Mouse (Mus musculus) liver, adult 2 months (tissue): Measurements from ENCODE around the gene Hnrnpul1. TPM values are rescaled to one million over a fixed set of nuclear protein-coding genes. Genes with fewer than 3 reads are reported as not detected.
A peak's percentile ranks its signal among the peaks of the same experiment; 100 is the strongest.

Experiments used
- DNase-seq: peaks from one replicate; pipeline ENCODE4 v3.0.0-alpha.2; 2011; ENCODE audit warnings: low read depth, low spot score; ENCODE audit errors: extremely low read depth
- H3K27ac ChIP-seq: fragments of 200-500 bp; replicated peaks from 2 replicates; pipeline ENCODE4 v1.5.1; 2012; ENCODE audit warnings: low read depth, mild to moderate bottlenecking, control low read depth, inconsistent platforms, low read length; ENCODE audit not compliant: insufficient read depth
- H3K27me3 ChIP-seq: fragments of 200-500 bp; 2 replicates; pipeline ENCODE4 v1.6.1; 2012; ENCODE audit warnings: mild to moderate bottlenecking, moderate library complexity, low read length, inconsistent platforms; ENCODE audit not compliant: control insufficient read depth, insufficient read depth
- H3K36me3 ChIP-seq: fragments of 200-500 bp; 2 replicates; pipeline ENCODE4 v1.6.1; 2012; ENCODE audit warnings: low read length, inconsistent platforms; ENCODE audit not compliant: control insufficient read depth, insufficient read depth
- H3K4me1 ChIP-seq: fragments of 200-500 bp; 2 replicates; pipeline ENCODE4 v1.6.1; 2011; ENCODE audit warnings: low read length; ENCODE audit not compliant: control insufficient read depth, insufficient read depth
- H3K4me3 ChIP-seq: fragments of 200-500 bp; 2 replicates; pipeline ENCODE4 v1.5.1; 2011; ENCODE audit warnings: low read depth, mild to moderate bottlenecking, control low read depth, low read length, moderate library complexity; ENCODE audit not compliant: insufficient read depth
- H3K79me2 ChIP-seq: fragments of 200-500 bp; 2 replicates; pipeline ENCODE4 v1.6.1; 2012; ENCODE audit warnings: inconsistent platforms, mild to moderate bottlenecking, low read length, moderate library complexity; ENCODE audit not compliant: control insufficient read depth, insufficient read depth
- H3K9ac ChIP-seq: fragments of 200-500 bp; 2 replicates; pipeline ENCODE4 v1.6.1; 2012; ENCODE audit warnings: low read depth, mild to moderate bottlenecking, control low read depth, inconsistent platforms, low read length
- CTCF ChIP-seq: fragments of 200-500 bp; IDR thresholded peaks from 2 replicates; pipeline ENCODE4 v1.5.1; 2011; ENCODE audit warnings: low read depth, low read length, control low read depth
- POLR2A ChIP-seq: fragments of 200-500 bp; IDR thresholded peaks from 2 replicates; pipeline ENCODE4 v1.6.1; 2011; ENCODE audit warnings: low read length, control low read depth; ENCODE audit not compliant: insufficient read depth; ENCODE audit errors: extremely low read depth
- WGBS: fragments of 180-500 bp; shearing (Covaris S2); methylation state at CpG from one replicate; pipeline ENCODE4 v1.1.7; 2018; 5-methylcytosine and 5-hydroxymethylcytosine counted together
- polyA plus RNA-seq: library from polyadenylated mRNA; depleted of rRNA; stranded (reverse); fragments of >200 nt; gene quantifications from 2 replicates; pipeline ENCODE4 v1.2.3, GENCODE M21; 2012
- total RNA-seq: library from RNA; depleted of rRNA; stranded (reverse); fragments of >200 nt; gene quantifications from 2 replicates; pipeline ENCODE4 v1.2.3, GENCODE M21; 2014

The Hnrnpul1 gene
- total and polyA plus RNA-seq, 2 experiments = 21.7 to 30.0 TPM

DNA sequence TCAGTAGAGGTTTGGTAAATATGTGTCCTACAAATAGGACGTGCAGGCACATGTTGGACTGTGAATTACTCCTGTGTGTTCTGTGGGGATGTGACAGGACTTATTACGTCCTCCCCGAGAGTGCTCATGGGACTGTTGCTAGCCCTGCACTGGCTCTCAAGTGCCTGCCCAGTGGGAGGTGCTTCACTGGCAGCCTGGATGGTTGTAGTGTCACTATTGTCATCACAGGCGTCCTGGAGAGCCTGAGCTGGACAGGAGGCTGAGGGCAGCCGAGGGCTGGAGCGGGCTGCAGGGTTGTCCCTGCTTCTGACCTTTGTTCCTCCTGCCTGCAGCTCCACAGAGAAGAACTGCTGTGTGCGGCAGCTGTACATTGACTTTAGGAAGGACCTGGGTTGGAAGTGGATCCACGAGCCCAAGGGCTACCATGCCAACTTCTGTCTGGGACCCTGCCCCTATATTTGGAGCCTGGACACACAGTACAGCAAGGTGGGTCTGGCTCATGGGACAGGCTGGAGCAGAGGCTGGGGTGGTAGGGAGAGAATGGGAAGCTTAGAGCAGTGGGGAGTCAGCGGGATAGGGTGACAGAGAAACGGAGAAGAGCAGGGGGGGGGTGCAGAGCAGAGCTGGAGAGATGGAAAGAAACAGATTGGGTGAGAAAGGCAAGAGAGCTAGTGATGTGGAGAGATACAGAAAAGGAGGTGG is 50.6 kb downstream of the Hnrnpul1 start:
- Histone ChIP-seq H3K27ac (peak overlapping the region; percentile 1; the same call in 1 of the 2 replicates), H3K36me3 (no peaks in the 10 kb centered on the region), H3K79me2 (no peaks in the 10 kb centered on the region), H3K27me3 (no peaks in the 10 kb centered on the region), H3K4me3 (no peak overlapping the region), H3K4me1 (peaks cover 12% of the 10 kb centered on the region), H3K9ac (peak overlapping the region; percentile 1; the same call in 1 of the 2 replicates)
- peak; percentile 81 for DNase-seq
- WGBS = 12% methylated on average over 10 of the region's 10 CpGs
- TF ChIP-seq CTCF = no peak
- no peak for TF ChIP-seq POLR2A

DNA sequence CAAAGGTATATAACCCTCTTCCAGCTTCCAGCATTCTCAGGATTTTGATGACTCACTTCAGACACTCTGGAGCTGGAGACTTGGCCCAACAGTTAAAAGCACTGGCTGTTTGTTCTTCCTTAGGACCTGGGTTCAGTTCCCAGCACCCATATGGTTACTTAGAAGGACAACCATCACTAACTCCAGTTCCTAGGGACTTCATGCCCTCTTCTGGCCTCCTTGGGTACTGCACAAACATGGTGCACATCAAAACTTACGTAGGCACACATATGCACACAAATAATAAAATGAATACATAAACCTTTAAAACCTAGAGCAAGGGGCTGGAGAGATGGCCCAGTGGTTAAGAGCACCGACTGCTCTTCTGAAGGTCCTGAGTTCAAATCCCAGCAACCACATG is 52.2 kb downstream of the Hnrnpul1 start:
- no peaks in the 10 kb centered on the region for H3K27me3 ChIP-seq
- WGBS = 98% methylated on average over 2 of the region's 2 CpGs
- DNase-seq = no peak
- no peak overlapping the region for H3K9ac ChIP-seq
- peaks cover 12% of the 10 kb centered on the region for H3K4me1 ChIP-seq
- no peak overlapping the region for H3K27ac ChIP-seq
- no peak overlapping the region for H3K4me3 ChIP-seq
- no peaks in the 10 kb centered on the region for H3K36me3 ChIP-seq
- no peaks in the 10 kb centered on the region for H3K79me2 ChIP-seq
- TF ChIP-seq CTCF (no peak), POLR2A (no peak)

DNA sequence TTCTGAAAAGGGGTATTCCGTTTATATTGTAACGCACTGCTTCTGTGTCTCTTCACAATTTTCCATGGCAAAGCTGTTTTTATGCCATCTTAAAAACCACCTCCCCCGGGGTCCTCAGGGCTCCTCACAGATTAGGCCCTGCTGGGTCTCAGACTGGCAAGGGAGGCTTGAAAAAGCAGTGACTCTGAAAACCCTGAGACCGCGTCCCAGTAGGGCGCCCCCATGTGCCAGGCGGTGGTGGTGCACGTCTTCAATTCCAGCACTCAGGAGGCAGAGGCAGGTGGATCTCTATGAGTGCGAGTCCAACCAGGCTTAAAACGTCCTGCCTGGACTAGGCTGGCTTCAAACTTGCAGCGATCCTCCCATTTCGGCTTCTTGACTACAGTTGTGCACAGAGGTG is 53.8 kb downstream of the Hnrnpul1 start:
- H3K36me3 ChIP-seq = no peaks in the 10 kb centered on the region
- TF ChIP-seq POLR2A (no peak), CTCF (peak; percentile 56)
- 74% methylated on average over 12 of the region's 12 CpGs for WGBS
- H3K9ac ChIP-seq = no peak overlapping the region
- H3K4me1 ChIP-seq = peaks cover 8% of the 10 kb centered on the region; the same call in 1 of the 2 replicates
- no peaks in the 10 kb centered on the region for H3K27me3 ChIP-seq
- no peak overlapping the region for H3K4me3 ChIP-seq
- no peaks in the 10 kb centered on the region for H3K79me2 ChIP-seq
- H3K27ac ChIP-seq = no peak overlapping the region
- DNase-seq = no peak

DNA sequence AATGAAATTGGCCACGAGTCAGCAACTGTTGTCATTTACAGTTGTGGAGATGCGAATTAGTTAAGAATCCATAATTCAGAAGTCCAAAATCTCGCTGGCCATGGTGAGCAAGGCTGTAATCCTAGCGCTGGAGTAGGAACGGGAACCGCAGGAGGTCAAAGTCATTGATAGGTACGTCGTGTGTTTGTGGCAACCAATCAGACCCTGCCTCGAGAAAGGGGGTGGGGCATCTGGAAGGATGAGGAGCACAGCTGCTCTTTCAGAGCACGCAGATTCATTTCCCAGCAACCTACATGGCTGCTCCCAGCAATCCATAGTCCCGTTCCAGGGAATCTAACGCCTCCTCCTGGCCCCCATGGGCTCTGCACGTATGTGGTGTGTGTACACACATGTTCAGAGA is 54.7 kb downstream of the Hnrnpul1 start:
- Histone ChIP-seq H3K27ac (no peak overlapping the region), H3K4me1 (peaks cover 8% of the 10 kb centered on the region; the same call in 1 of the 2 replicates), H3K79me2 (no peaks in the 10 kb centered on the region), H3K4me3 (no peak overlapping the region), H3K36me3 (no peaks in the 10 kb centered on the region), H3K27me3 (no peaks in the 10 kb centered on the region), H3K9ac (no peak overlapping the region)
- DNase-seq = no peak
- WGBS = 68% methylated on average over 13 of the region's 13 CpGs
- TF ChIP-seq CTCF = 0 out of 2 replicates have a peak, but pooled peaks have one; percentile 9
- no peak for TF ChIP-seq POLR2A

DNA sequence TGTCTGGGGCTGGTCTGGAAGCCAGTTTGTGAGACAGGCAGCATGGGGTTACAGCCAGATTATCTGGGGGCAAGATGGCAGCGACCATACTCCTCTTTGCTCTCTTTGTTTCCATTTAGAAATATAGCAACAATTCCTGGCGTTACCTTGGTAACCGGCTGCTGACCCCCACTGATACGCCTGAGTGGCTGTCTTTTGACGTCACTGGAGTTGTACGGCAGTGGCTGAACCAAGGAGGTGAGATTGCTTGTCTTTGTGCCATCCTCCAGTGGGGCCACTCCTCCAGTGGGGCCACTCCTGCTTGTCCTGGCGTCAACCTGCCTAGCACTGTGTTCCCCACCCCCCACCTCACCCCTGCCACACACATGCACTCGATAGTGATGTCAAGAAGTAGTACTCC is 60.5 kb downstream of the Hnrnpul1 start:
- H3K36me3 ChIP-seq = no peaks in the 10 kb centered on the region
- TF ChIP-seq CTCF (no peak), POLR2A (no peak)

DNA sequence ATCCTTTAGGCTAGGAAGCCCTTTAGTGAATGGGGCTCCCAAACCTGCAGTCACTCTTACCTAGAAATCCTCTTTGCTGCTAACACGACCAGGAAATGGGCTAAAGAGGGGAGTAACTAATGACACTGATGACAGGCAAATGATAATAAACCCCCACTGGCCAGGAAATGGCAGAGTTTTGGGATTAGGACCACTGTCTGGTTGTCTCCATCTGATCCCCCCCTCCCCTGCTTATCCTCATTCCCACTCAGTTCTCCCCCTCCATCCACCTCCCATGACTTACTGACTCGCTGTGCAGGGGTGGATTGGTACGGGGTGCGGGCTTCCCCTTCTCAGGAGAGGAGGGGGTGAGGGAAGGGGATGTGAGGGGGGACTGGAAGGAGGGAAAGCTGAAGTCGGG is 64.5 kb downstream of the Hnrnpul1 start:
- Histone ChIP-seq H3K4me1 (no peaks in the 10 kb centered on the region), H3K4me3 (no peak overlapping the region), H3K27ac (no peak overlapping the region), H3K79me2 (no peaks in the 10 kb centered on the region), H3K27me3 (peaks cover 6% of the 10 kb centered on the region; the same call in 1 of the 2 replicates), H3K36me3 (no peaks in the 10 kb centered on the region), H3K9ac (no peak overlapping the region)
- no peak for DNase-seq
- no peak for TF ChIP-seq CTCF
- TF ChIP-seq POLR2A = no peak
- 59% methylated on average over 5 of the region's 5 CpGs for WGBS

More for the DNA sequence above, 60.5 kb downstream of the Hnrnpul1 start:
- DNase-seq = no peak
- 81% methylated on average over 8 of the region's 8 CpGs for WGBS
- H3K27ac ChIP-seq = no peak overlapping the region
- H3K4me3 ChIP-seq = no peak overlapping the region
- H3K9ac ChIP-seq = no peak overlapping the region
- H3K79me2 ChIP-seq = no peaks in the 10 kb centered on the region
- no peaks in the 10 kb centered on the region for H3K4me1 ChIP-seq
- H3K27me3 ChIP-seq = no peaks in the 10 kb centered on the region
